8 mouse cellular contexts compared by ENCODE assay signal in the genomic region with DNA sequence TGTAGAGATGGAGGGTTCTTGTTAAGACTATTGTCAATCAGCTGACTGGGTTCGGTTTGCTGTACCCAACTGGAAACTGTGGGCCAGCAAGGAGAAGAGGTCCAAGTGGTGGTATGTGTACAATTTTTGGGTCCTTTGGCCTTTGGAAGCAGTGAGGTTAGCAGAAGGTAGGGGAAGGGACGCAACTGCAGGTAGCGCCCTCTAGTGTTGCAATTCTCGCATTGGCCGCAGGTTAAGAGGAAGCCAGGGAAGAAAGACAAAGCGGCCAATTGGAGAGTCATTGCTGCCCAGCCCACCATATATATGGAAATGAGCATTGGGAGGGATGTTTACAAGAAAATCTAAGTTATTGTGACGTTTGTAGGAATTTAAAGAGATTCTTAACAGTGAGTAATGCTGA. TPM values are rescaled to one million over a fixed set of nuclear protein-coding genes. Genes with fewer than 3 reads are reported as not detected.
DNase-seq lines count a peak whose midpoint lies in the region; ATAC-seq and TF ChIP-seq lines count a peak whose summit lies in the region.

No protein-coding gene starts in this region.

- H3K4me1 ChIP-seq in cerebellum, adult 2 months (ENCODE audit: control insufficient read depth, insufficient read depth, low read length) = no peaks in the 10 kb centered on the region
- H3K4me1 ChIP-seq in neural tube, embryonic 15.5 days = no peaks in the 10 kb centered on the region

- WGBS in cerebellum, adult 2 months = 13% methylated on average over 7 of the region's 7 CpGs
- WGBS in neural tube, embryonic 15.5 days = 17% methylated on average over 7 of the region's 7 CpGs

- H3K36me3 ChIP-seq in neural tube, embryonic 15.5 days = no peaks in the 10 kb centered on the region

- peak in 1 of 2 experiments; percentile 13 for DNase-seq in cerebellum, adult 2 months
- peak; percentile 44 for DNase-seq in neural tube, embryonic 10.5 days (ENCODE audit: extremely low spot score, low spot score)
- peak; percentile 74 for DNase-seq in embryo, embryonic 10.5 days (ENCODE audit: low spot score)
- DNase-seq in hindlimb bud, embryonic 11.5 days (ENCODE audit: extremely low spot score, low read depth, low spot score) = peak; percentile 20
- peak; percentile 77 for DNase-seq in lung, postnatal 14 days
- peak; percentile 63 to 80 for DNase-seq in spleen, postnatal 4 days (ENCODE audit: low spot score in 2 of 2)

- H3K27ac ChIP-seq in cerebellum, adult 2 months (ENCODE audit: insufficient read depth, low read length) = no peak overlapping the region
- H3K27ac ChIP-seq in neural tube, embryonic 15.5 days (replicated peaks) = no peak overlapping the region

- no peak overlapping the region for H3K4me3 ChIP-seq in cerebellum, adult 2 months (replicated peaks; ENCODE audit: insufficient read depth, low read depth, low read length)
- no peak overlapping the region for H3K4me3 ChIP-seq in neural tube, embryonic 15.5 days (replicated peaks)

- no peak for ATAC-seq in cerebellum, adult (ENCODE audit: insufficient number of reproducible peaks, low FRiP score, low TSS enrichment)
- no peak for ATAC-seq in neural tube, embryonic 15.5 days (ENCODE audit: low FRiP score)

- peak; percentile 38; the same call in 1 of the 2 replicates for TF ChIP-seq CTCF in cerebellum, adult 2 months (IDR thresholded peaks at IDR 0.05; ENCODE audit: borderline replicate concordance, insufficient read depth, low read depth, low read length)

- no peaks in the 10 kb centered on the region for H3K27me3 ChIP-seq in cerebellum, adult 2 months (ENCODE audit: control insufficient read depth, insufficient read depth, low read length)
- no peaks in the 10 kb centered on the region for H3K27me3 ChIP-seq in neural tube, embryonic 15.5 days (replicated peaks)

- no peaks in the 10 kb centered on the region for H3K9me3 ChIP-seq in neural tube, embryonic 15.5 days (replicated peaks)

- no peak overlapping the region for H3K4me2 ChIP-seq in neural tube, embryonic 15.5 days

- TF ChIP-seq POLR2A in cerebellum, adult 2 months (IDR thresholded peaks at IDR 0.05; ENCODE audit: borderline replicate concordance, insufficient read depth, low read length) = no peak

- H3K9ac ChIP-seq in neural tube, embryonic 15.5 days (replicated peaks) = no peak overlapping the region

RNA-seq across cellular contexts. Expression of gene Pak1ip1, which starts 23.2 kb away (rescaled TPM):
- 55.1 and 57.4 TPM in 2 replicates for polyA plus RNA-seq in cerebellum, adult 2 months (2012; rRNA removed)
- 50.3 and 60.1 TPM in 2 replicates for polyA plus RNA-seq in neural tube, embryonic 15.5 days (2015; fragmentation: Nextera tagmentation; extraction: Ambion mirVana)

RNA-seq across cellular contexts. Expression of gene Tmem14c, which starts 38.5 kb away (rescaled TPM):
- 61.7 and 62.7 TPM in 2 replicates for polyA plus RNA-seq in cerebellum, adult 2 months (2012; rRNA removed)
- 142 and 155 TPM in 2 replicates for polyA plus RNA-seq in neural tube, embryonic 15.5 days (2015; fragmentation: Nextera tagmentation; extraction: Ambion mirVana)
